Mouse (Mus musculus): ENCODE data around the gene Tcl1b5. TPM values are rescaled to one million over a fixed set of nuclear protein-coding genes. Genes with fewer than 3 reads are reported as not detected.

The Tcl1b5 gene
- polyA plus RNA-seq, 1 experiment from 2014 or later = not detected

GRCm38 (mm10) chr12:105224621-105225320 is 48.6 kb downstream of the Tcl1b5 start:
- H3K4me3 ChIP-seq (ENCODE audit: low read depth, low read length) = no peak overlapping the region
- no peak overlapping the region for H3K27ac ChIP-seq (ENCODE audit: low read depth, low read length)
- no peaks in the 10 kb centered on the region for H3K27me3 ChIP-seq (ENCODE audit: control insufficient read depth, insufficient read depth, low read length)
- ATAC-seq (replicated peaks; ENCODE audit: insufficient number of reproducible peaks, low FRiP score, low TSS enrichment) = no peak
- H3K4me2 ChIP-seq = no peak overlapping the region
- no peaks in the 10 kb centered on the region for H3K36me3 ChIP-seq (ENCODE audit: control insufficient read depth, insufficient read depth, low read length)
- no peaks in the 10 kb centered on the region for H3K4me1 ChIP-seq (ENCODE audit: control insufficient read depth, insufficient read depth, low read length)
- no peak overlapping the region for H3K9ac ChIP-seq (ENCODE audit: low read depth, low read length)
- no peaks in the 10 kb centered on the region for H3K9me3 ChIP-seq (replicated peaks; ENCODE audit: control insufficient read depth, low read length)
- WGBS (ENCODE audit: insufficient replicate concordance) = 61% methylated on average over 16 of the region's 16 CpGs

Other genes with a start within 250 kb of the Tcl1b5 start
- gene Syne3, start 166.5 kb upstream of the Tcl1b5 start, polyA plus RNA-seq (2014; fragmentation: Nextera tagmentation; extraction: Ambion mirVana) = 0.10 and 0.42 TPM in 2 replicates
- gene Glrx5, start 143.7 kb upstream of the Tcl1b5 start, polyA plus RNA-seq (2014; fragmentation: Nextera tagmentation; extraction: Ambion mirVana) = 214 and 254 TPM in 2 replicates
- not detected in 2 replicates for gene Tcl1b2, start 30.3 kb upstream of the Tcl1b5 start, polyA plus RNA-seq (2014; fragmentation: Nextera tagmentation; extraction: Ambion mirVana)
- not detected in 2 replicates for gene Tcl1b1, start 16.7 kb upstream of the Tcl1b5 start, polyA plus RNA-seq (2014; fragmentation: Nextera tagmentation; extraction: Ambion mirVana)
- gene Tcl1b3, start 14.7 kb downstream of the Tcl1b5 start, polyA plus RNA-seq (2014; fragmentation: Nextera tagmentation; extraction: Ambion mirVana) = not detected in 2 replicates
- not detected in 2 replicates for gene Tcl1b4, start 25.6 kb downstream of the Tcl1b5 start, polyA plus RNA-seq (2014; fragmentation: Nextera tagmentation; extraction: Ambion mirVana)
- not detected in 2 replicates for gene Tcl1, start 46.4 kb downstream of the Tcl1b5 start, polyA plus RNA-seq (2014; fragmentation: Nextera tagmentation; extraction: Ambion mirVana)
- 0.14 TPM in 1 of 2 replicates, not detected in the other for gene Tunar, start 157.5 kb downstream of the Tcl1b5 start, polyA plus RNA-seq (2014; fragmentation: Nextera tagmentation; extraction: Ambion mirVana)

Data from heart, embryonic 11.5 days (tissue).